Mouse (Mus musculus): ENCODE data around the gene A730015C16Rik. TPM values are rescaled to one million over a fixed set of nuclear protein-coding genes. Genes with fewer than 3 reads are reported as not detected.

The A730015C16Rik gene
- not detected for total RNA-seq (2023)

GRCm38 (mm10) chr4:108848505-108848848, at the start of gene A730015C16Rik:
A730015C16Rik (minus strand) TSS chr4:108848619.

DNA sequence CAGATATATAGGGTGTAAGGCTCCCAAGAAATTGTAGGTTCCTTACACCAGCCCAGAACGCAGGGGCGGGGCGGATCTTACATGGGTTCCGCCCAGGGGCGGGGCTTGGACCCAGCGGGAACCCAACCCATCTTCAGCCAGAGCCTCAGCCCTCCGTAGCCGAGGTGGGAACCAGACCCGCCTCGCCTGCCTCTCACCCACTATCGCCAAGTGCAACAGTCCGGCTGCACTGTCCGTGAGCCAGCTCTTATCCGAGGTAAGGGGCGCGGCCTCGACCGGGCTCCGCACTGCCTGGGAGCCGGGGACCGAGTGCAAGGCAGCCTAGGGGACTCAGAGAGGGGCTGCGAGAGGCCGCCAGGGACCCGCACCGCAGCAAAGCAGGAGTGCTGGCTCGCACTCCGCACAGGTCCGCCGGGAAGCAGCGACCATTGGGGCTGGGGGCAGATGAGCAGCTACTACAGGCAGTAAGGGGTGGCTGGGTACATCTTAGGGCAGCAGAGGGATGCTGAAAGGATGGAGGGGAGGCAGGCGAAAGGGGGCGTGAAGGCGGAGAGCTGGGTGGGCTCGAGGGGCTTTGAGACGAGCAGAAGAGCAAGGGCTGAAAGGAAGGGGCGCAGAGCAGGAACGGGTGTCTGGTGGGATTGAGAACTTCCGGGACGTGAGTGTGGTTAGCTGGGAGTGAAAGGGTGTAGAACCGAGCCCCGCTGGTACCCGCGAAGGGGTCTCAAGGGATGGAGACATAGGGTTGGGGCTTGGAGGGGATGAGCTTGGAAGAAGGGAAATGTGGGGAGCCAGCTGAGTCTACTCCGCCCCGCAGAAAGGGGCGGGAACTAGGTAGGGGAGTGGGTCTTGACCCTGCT, 30.8 kb upstream of the A730015C16Rik start, which contains the start of gene Rab3b:
TSS of gene Rab3b (plus strand) at position 101 of the 860 bp plus-strand sequence.

DNA sequence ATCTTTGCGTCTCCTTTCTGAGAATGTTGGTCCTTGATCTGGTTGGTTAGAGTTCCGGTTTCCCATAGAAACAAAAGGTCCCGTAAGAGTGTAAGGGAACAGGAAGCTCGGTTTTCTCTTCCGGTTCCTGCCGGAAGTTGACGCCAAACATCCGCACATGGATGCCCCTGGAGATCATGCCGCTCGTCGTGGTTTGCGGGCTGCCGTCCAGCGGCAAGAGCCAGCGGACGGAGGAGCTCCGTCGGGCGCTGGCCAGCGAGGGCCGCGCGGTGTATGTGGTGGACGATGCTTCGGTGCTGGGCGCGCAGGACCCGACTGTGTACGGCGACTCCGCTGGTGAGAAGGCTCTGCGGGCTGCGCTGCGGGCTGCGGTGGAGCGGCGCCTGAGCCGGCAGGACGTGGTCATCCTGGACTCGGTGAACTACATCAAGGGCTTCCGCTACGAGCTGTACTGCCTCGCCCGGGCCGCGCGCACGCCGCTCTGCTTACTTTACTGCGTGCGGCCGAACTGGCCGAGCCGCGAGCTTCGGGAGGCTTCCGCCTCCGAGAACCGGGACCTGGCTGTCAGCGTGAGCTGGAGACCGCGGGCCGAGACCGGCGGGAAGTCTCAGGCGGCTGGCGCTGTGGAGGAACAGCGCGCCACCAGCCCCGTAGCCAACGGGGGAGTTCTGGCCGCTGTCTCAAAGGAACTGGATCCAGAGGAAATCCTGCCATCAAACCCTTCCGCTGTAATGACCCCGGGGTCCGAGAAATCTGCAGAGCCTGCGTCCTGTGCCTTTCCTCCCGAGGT, 509 bp downstream of the A730015C16Rik start, which contains the start of gene Kti12:
TSS of gene Kti12 (plus strand) at position 71 of the 790 bp plus-strand sequence.

DNA sequence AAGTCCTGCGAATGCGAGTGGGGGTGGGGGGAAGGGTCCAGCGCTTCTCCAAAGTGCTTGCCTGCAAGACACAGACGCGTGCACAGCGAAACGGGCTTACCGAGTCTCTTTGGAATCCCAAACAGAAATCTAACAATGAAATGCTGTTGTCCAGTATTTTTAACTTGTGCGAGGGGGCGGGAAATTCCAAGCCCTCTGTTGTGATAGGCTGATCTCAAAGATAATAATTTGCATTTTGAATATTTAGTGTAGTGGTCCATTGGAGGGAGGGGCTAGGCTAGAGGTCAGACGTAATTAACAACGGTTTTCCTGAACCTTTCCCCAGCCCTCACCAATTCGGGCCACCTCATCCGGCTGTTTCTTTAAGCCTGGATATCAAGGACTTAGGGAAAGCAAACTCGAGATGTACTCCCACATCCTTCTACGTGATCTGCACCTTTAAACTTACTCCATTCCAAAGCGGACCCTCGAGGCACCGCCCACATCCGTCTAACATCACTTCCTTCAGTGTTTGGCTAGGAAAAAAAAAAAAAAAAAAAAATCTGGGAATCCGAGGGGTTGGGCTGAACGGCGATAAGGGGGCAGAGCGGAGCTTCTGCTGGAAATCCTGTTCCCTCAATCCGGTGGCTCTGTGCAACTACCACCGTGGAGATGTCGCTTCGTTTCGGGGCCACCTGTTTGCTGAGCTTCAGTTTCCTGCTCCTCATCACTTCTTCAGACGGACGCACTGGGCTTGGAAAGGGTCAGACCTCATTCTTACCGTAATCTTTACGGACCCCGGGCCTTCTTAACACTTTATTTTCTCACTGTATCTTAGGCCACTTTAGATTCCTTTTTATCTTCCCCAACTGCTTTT, 14.1 kb downstream of the A730015C16Rik start, which contains the start of gene Txndc12:
TSS of gene Txndc12 (plus strand) at position 487 of the 856 bp plus-strand sequence.

DNA sequence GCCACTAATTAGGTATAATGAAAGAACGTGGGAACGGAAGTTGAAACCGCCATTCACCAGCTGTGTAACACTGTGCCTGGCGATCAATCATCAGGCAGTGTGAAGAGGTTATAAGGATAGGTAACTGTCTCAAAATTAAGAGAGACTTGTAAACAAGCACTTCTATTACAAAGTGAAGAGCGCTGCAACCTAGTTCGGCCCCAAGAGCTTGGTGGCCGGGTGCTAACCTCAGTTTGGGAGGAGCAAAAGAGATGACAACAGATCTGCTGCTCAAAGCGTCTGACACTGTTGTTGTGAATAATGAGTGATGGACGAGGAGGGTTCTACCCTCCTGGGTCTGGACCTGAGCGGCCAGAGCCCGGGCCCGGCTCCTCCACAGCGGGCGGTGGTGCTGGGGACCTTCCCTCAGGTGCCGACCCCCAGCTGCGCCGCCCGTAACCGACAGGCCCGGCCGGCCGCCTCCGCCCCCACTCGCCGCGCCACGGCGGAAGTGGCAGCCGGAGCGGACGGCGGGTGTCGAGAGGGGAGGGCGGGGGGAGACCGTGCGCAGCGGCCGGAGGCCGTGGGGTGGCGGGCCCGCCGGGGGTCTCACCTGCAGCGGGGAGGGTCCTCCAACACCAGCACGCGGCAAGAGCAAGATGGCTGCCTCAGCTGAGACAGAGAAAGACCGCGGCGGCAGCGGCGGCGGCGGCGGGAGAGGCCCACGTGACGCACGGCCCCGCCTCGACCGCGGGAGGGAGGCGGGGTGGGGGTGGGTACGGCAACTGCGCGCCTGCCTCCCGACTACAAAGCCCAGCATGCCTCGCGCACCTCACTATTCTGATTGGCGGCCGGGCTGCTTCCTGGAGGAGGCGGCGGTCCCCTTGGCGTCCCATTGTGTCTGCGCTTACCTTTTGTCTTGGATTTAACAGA, 15.2 kb downstream of the A730015C16Rik start, which contains the start of gene Btf3l4:
TSS of gene Btf3l4 (minus strand) at position 699 of the 912 bp plus-strand sequence.

Other genes with a start within 250 kb of the A730015C16Rik start
- 100 to 1,000 TPM; 102 to 113 TPM for gene Cc2d1b, start 228.7 kb downstream of the A730015C16Rik start, total RNA-seq (2023)
- not detected for gene 3110021N24Rik, start 129.0 kb downstream of the A730015C16Rik start, total RNA-seq (2023)
- under 1 TPM in 1 of 2 experiments, not detected in 1; 0.09 TPM for gene Zfyve9, start 67.8 kb downstream of the A730015C16Rik start, total RNA-seq (2023)
- 10 to 100 TPM; 57.9 to 63.7 TPM for gene Btf3l4, start 15.0 kb downstream of the A730015C16Rik start, total RNA-seq (2023)
- gene Txndc12, start 14.0 kb downstream of the A730015C16Rik start, total RNA-seq (2023), result 10 to 100 TPM; 30.2 to 38.8 TPM
- gene Kti12, start 834 bp downstream of the A730015C16Rik start, total RNA-seq (2023), result 10 to 100 TPM; 29.9 to 31.3 TPM
- gene Rab3b, start 30.4 kb upstream of the A730015C16Rik start, total RNA-seq (2023), result not detected
- gene Nrd1, start 152.0 kb upstream of the A730015C16Rik start, total RNA-seq (2023), result 100 to 1,000 TPM; 225 to 233 TPM